Mouse (Mus musculus) lung, embryonic 14.5 days (tissue): ENCODE measurements at regions not wholly inside any gene's neighbourhood (a gene's known extent, or its start where the extent isn't known, plus 50 kb on each side); places are given as distances from the start of the nearest gene placed in this dataset.

Experiments used
- ATAC-seq: fragments of 200-750 bp; cut with Nextera tagmentation; 2 replicates; pipeline ENCODE4 v1.8.0; 2017; ENCODE audit warnings: mild to moderate bottlenecking, moderate TSS enrichment, moderate library complexity; ENCODE audit not compliant: insufficient read depth
- DNase-seq: peaks from one replicate; pipeline ENCODE4 v3.0.0-alpha.2; 2015
- H3K27ac ChIP-seq: fragments of 300-500 bp; sonication (generic); 2 replicates; pipeline ENCODE4 v1.5.1; 2014; ENCODE audit warnings: low read depth, mild to moderate bottlenecking, moderate library complexity
- H3K27me3 ChIP-seq: fragments of 300-500 bp; sonication (generic); 2 replicates; pipeline ENCODE4 v1.6.1; 2014; ENCODE audit warnings: low read length, control low read depth; ENCODE audit not compliant: insufficient read depth
- H3K36me3 ChIP-seq: fragments of 300-500 bp; sonication (generic); 2 replicates; pipeline ENCODE4 v1.6.1; 2014; ENCODE audit warnings: control low read depth; ENCODE audit not compliant: insufficient read depth
- H3K4me1 ChIP-seq: fragments of 300-500 bp; sonication (generic); 2 replicates; pipeline ENCODE4 v1.6.1; 2014; ENCODE audit warnings: antibody characterized with exemption, control low read depth; ENCODE audit not compliant: insufficient read depth
- H3K4me2 ChIP-seq: fragments of 300-500 bp; sonication (generic); 2 replicates; pipeline ENCODE4 v1.6.1; 2014; ENCODE audit warnings: mild to moderate bottlenecking
- H3K4me3 ChIP-seq: fragments of 300-500 bp; sonication (generic); 2 replicates; pipeline ENCODE4 v1.5.1; 2014; ENCODE audit warnings: low read depth, low read length
- H3K9ac ChIP-seq: fragments of 300-500 bp; sonication (generic); 2 replicates; pipeline ENCODE4 v1.6.1; 2014
- H3K9me3 ChIP-seq: fragments of 300-500 bp; sonication (generic); 2 replicates; pipeline ENCODE4 v1.6.1; 2016; ENCODE audit warnings: low read depth, low read length, control low read depth
- CTCF ChIP-seq: IDR thresholded peaks from 2 replicates; pipeline ENCODE4 v1.5.1; 2016; ENCODE audit warnings: antibody characterized with exemption, low read depth
- WGBS: fragments of 180-500 bp; shearing (Covaris S2); extraction: QIAGEN DNeasy Blood & Tissue Kit; methylation state at CpG from one replicate; pipeline ENCODE4 v1.1.7; 2014; 5-methylcytosine and 5-hydroxymethylcytosine counted together

GRCm38 (mm10) chr14:24579153-24579795 lies 92.3 kb downstream of the Rps24 start:
- Histone ChIP-seq H3K36me3 (no peaks in the 10 kb centered on the region), H3K9ac (no peak overlapping the region), H3K4me1 (0 out of 2 replicates have a peak, but pooled peaks cover 5% of the 10 kb centered on the region), H3K9me3 (no peaks in the 10 kb centered on the region), H3K27ac (peak overlapping the region; percentile 43; the same call in 1 of the 2 replicates), H3K27me3 (no peaks in the 10 kb centered on the region), H3K4me2 (no peak overlapping the region), H3K4me3 (no peak overlapping the region)
- ATAC-seq: peak; percentile 63
- TF ChIP-seq CTCF: no peak
- peak; percentile 24 for DNase-seq
- WGBS: 24% methylated on average over 9 of the region's 9 CpGs

GRCm38 (mm10) chr14:24586133-24586908 lies 99.4 kb downstream of the Rps24 start:
- WGBS: 56% methylated on average over 7 of the region's 7 CpGs
- Histone ChIP-seq H3K9ac (no peak overlapping the region), H3K4me2 (no peak overlapping the region), H3K4me3 (no peak overlapping the region), H3K27me3 (no peaks in the 10 kb centered on the region), H3K27ac (no peak overlapping the region), H3K36me3 (no peaks in the 10 kb centered on the region), H3K9me3 (no peaks in the 10 kb centered on the region), H3K4me1 (no peaks in the 10 kb centered on the region; the same call in 1 of the 2 replicates)
- ATAC-seq (no peak), DNase-seq (peak; percentile 11)
- peak; percentile 43 for TF ChIP-seq CTCF

- Histone ChIP-seq H3K4me3 (no peak overlapping the region), H3K27me3 (no peaks in the 10 kb centered on the region), H3K9ac (no peak overlapping the region), H3K36me3 (no peaks in the 10 kb centered on the region), H3K27ac (no peak overlapping the region), H3K4me2 (no peak overlapping the region), H3K4me1 (no peaks in the 10 kb centered on the region; the same call in 1 of the 2 replicates), H3K9me3 (no peaks in the 10 kb centered on the region)
- WGBS: 43% methylated on average over 12 of the region's 12 CpGs
- ATAC-seq: no peak
- no peak for TF ChIP-seq CTCF
- DNase-seq: peak; percentile 17
These were observed 100.2 kb downstream of the Rps24 start for GRCm38 (mm10) chr14:24586982-24587672.

- Histone ChIP-seq H3K4me3 (no peak overlapping the region), H3K27me3 (no peaks in the 10 kb centered on the region), H3K9ac (no peak overlapping the region), H3K4me1 (no peaks in the 10 kb centered on the region; the same call in 1 of the 2 replicates), H3K36me3 (no peaks in the 10 kb centered on the region), H3K9me3 (no peaks in the 10 kb centered on the region), H3K27ac (no peak overlapping the region), H3K4me2 (no peak overlapping the region)
- DNase-seq (no peak), ATAC-seq (no peak)
- TF ChIP-seq CTCF: no peak
- 63% methylated on average over 3 of the region's 3 CpGs for WGBS
These were observed 101.1 kb downstream of the Rps24 start for GRCm38 (mm10) chr14:24588041-24588440.

- no peak for TF ChIP-seq CTCF
- no peak for ATAC-seq
- no peak overlapping the region for H3K4me2 ChIP-seq
These were observed 119.7 kb downstream of the Rps24 start for GRCm38 (mm10) chr14:24606444-24607173.

GRCm38 (mm10) chr14:24608356-24608755 lies 121.4 kb downstream of the Rps24 start:
- no peak for ATAC-seq
- whole genome bisulfite sequencing: 59% methylated on average over 1 of the region's 1 CpGs
- H3K27me3 ChIP-seq: no peaks in the 10 kb centered on the region

More at GRCm38 (mm10) chr14:24606444-24607173, 119.7 kb downstream of the Rps24 start:
- Histone ChIP-seq H3K27ac (no peak overlapping the region), H3K4me3 (no peak overlapping the region), H3K4me1 (no peaks in the 10 kb centered on the region), H3K9me3 (no peaks in the 10 kb centered on the region), H3K9ac (no peak overlapping the region), H3K36me3 (no peaks in the 10 kb centered on the region), H3K27me3 (no peaks in the 10 kb centered on the region)
- 29% methylated on average over 14 of the region's 14 CpGs for WGBS
- no peak for DNase-seq

More at GRCm38 (mm10) chr14:24608356-24608755, 121.4 kb downstream of the Rps24 start:
- no peaks in the 10 kb centered on the region; the same call in 1 of the 2 replicates for H3K4me1 ChIP-seq
- H3K9ac ChIP-seq: no peak overlapping the region
- H3K27ac ChIP-seq: no peak overlapping the region
- no peak overlapping the region for H3K4me2 ChIP-seq
- H3K4me3 ChIP-seq: no peak overlapping the region
- no peaks in the 10 kb centered on the region for H3K36me3 ChIP-seq
- no peak for TF ChIP-seq CTCF
- no peak for DNase-seq
- H3K9me3 ChIP-seq: no peaks in the 10 kb centered on the region
